28 mouse cellular contexts compared by ENCODE assay signal in genomic region chr9:40649444-40649843, GRCm38 (mm10). TPM values are rescaled to one million over a fixed set of nuclear protein-coding genes. Genes with fewer than 3 reads are reported as not detected.
"Had no signal": no experiment of that assay in that cellular context is flagged by ENCODE, and none has a peak within 500 bp of the region (broad histone marks: within the 10 kb centered on the region; RNA-seq: fewer than 3 reads in every experiment).

No protein-coding gene starts in this region.

- H3K9me3 ChIP-seq: limb, embryonic 10.5 days; limb, embryonic 13.5 days; liver, embryonic 12.5 days; liver, embryonic 15.5 days; neural tube, embryonic 12.5 days; neural tube, embryonic 15.5 days had no signal

- H3K27ac ChIP-seq: limb, embryonic 10.5 days; limb, embryonic 13.5 days; liver, embryonic 12.5 days; liver, embryonic 15.5 days; neural tube, embryonic 12.5 days; neural tube, embryonic 15.5 days; stomach, postnatal 0 days had no signal

- H3K27me3 ChIP-seq: limb, embryonic 13.5 days; liver, embryonic 12.5 days; liver, embryonic 15.5 days; neural tube, embryonic 12.5 days; neural tube, embryonic 15.5 days had no signal

- ATAC-seq: liver, embryonic 12.5 days had no signal

- H3K4me2 ChIP-seq: limb, embryonic 13.5 days; liver, embryonic 12.5 days; liver, embryonic 15.5 days; midbrain, embryonic 11.5 days; neural tube, embryonic 12.5 days; neural tube, embryonic 15.5 days had no signal

- DNase-seq: kidney, adult 9 months; kidney, postnatal 14 days; kidney, postnatal 4 days; liver; lung, adult 2 months; midbrain, embryonic 14.5 days; right cerebral cortex, adult 18-20 months; right cerebral cortex, postnatal 14 days; right cerebral cortex, postnatal 4 days; thymus, adult 2 months; thymus, postnatal 14 days; thymus, postnatal 4 days had no signal

- H3K4me3 ChIP-seq: limb, embryonic 10.5 days; limb, embryonic 13.5 days; liver, embryonic 12.5 days; liver, embryonic 15.5 days; neural tube, embryonic 12.5 days; neural tube, embryonic 15.5 days had no signal

- H3K9ac ChIP-seq: limb, embryonic 13.5 days; liver, embryonic 12.5 days; liver, embryonic 15.5 days; neural tube, embryonic 12.5 days; neural tube, embryonic 15.5 days had no signal

- H3K4me1 ChIP-seq: liver, embryonic 15.5 days; neural tube, embryonic 15.5 days had no signal

- H3K36me3 ChIP-seq: limb, embryonic 10.5 days; limb, embryonic 13.5 days; liver, embryonic 12.5 days; liver, embryonic 15.5 days; neural tube, embryonic 12.5 days; neural tube, embryonic 15.5 days had no signal

RNA-seq across cellular contexts. Expression of gene Gm21915, which starts 21.0 kb away (rescaled TPM):
- total RNA-seq: layer of hippocampus, adult 18-20 months; layer of hippocampus, postnatal 14 days; left cerebral cortex, adult 8-10 months; left cerebral cortex, postnatal 14 days; megakaryocyte progenitor cell, adult 5-6 weeks; megakaryocyte-erythroid progenitor cell, adult 5-6 weeks had no signal
- polyA plus RNA-seq: kidney, embryonic 16.5 days; limb, embryonic 10.5 days; limb, embryonic 13.5 days; liver, embryonic 12.5 days; liver, embryonic 15.5 days; lung, adult 2 months; midbrain, embryonic 11.5 days; midbrain, embryonic 14.5 days; neural tube, embryonic 12.5 days; neural tube, embryonic 15.5 days; stomach, embryonic 14.5 days; stomach, postnatal 0 days; thymus, adult 2 months had no signal
